In the genomic region with DNA sequence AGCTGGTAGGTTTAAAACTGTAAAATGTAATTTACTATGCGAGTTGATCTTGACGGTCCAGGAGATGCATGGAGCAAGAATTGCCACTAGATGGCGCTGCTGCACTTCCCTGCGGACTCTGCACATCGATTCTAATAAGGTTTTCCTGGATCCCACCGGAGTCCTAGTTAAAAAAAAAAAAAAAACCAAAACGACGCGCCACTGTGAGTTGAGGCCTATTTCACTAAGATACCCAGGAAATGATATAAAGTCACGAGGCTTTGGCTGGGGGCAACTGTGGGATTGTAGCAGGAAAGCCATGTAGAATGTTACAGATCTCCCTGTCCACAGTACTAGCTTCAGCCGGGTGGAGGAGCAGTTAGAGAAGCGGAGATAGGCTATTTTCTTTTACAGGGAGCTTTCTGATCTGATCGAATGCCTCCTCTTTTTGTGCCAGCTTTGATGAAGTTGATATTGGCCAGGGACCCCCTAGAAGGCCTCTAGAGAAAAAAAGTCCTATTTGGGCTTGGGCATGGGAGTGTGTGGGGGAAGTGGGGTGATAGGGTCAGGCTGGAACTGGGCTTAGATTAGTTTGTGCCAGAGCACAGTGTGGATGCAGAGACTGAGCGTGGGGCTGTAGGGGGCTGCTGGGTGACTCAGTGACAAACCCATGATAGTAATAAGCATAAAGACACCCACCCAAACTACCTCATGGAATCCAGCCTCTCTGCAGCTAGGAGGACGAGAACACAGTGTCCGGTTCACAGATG, we compare ENCODE assay signal across 8 mouse cellular contexts.
DNase-seq lines count a peak whose midpoint lies in the region; ATAC-seq and TF ChIP-seq lines count a peak whose summit lies in the region.

No protein-coding gene starts in this region.

- peak overlapping the region; percentile 47 for H3K4me2 ChIP-seq in embryonic facial prominence, embryonic 15.5 days (replicated peaks)
- peak overlapping the region; percentile 66 for H3K4me2 ChIP-seq in heart, embryonic 16.5 days (ENCODE audit: low read depth, low read length)

- H3K9ac ChIP-seq in embryonic facial prominence, embryonic 15.5 days: no peak overlapping the region
- H3K9ac ChIP-seq in heart, embryonic 16.5 days (ENCODE audit: low read length): no peak overlapping the region

- DNase-seq in MN1 (ENCODE audit: low spot score): peak; percentile 70
- peak; percentile 88 for DNase-seq in brain, adult 2 months (ENCODE audit: low read depth, low spot score)
- peak; percentile 49 to 82 for DNase-seq in kidney, postnatal 36 days
- peak; percentile 20 to 43 for DNase-seq in lung, adult 18-20 months
- DNase-seq in urinary bladder, postnatal 4 days (ENCODE audit: low spot score in 2 of 2): peak; percentile 29 to 71

- no peak for ATAC-seq in embryonic facial prominence, embryonic 15.5 days (ENCODE audit: insufficient number of reproducible peaks, low FRiP score, low TSS enrichment, low read depth)
- ATAC-seq in heart, embryonic 16.5 days (replicated peaks; ENCODE audit: extremely low read depth, insufficient read depth, low FRiP score): no peak

- no peak for TF ChIP-seq POLR2A in olfactory bulb, adult 2 months (IDR thresholded peaks at IDR 0.05; ENCODE audit: insufficient read depth, low read depth, low read length)

- 19% methylated on average over 16 of the region's 16 CpGs for WGBS in embryonic facial prominence, embryonic 15.5 days
- 14% methylated on average over 16 of the region's 16 CpGs for WGBS in heart, embryonic 16.5 days
- WGBS in olfactory bulb, adult 2 months: 18% methylated on average over 16 of the region's 16 CpGs

- no peaks in the 10 kb centered on the region for H3K4me1 ChIP-seq in embryonic facial prominence, embryonic 15.5 days
- H3K4me1 ChIP-seq in heart, embryonic 16.5 days (ENCODE audit: control insufficient read depth, insufficient read depth, low read length): peaks cover 6% of the 10 kb centered on the region; the same call in 1 of the 2 replicates
- H3K4me1 ChIP-seq in olfactory bulb, adult 2 months (ENCODE audit: control insufficient read depth, insufficient read depth, low read length): no peaks in the 10 kb centered on the region; the same call in 1 of the 2 replicates

- TF ChIP-seq CTCF in olfactory bulb, adult 2 months (IDR thresholded peaks at IDR 0.05; ENCODE audit: insufficient read depth, low read depth, low read length): peak; percentile 69

- peak overlapping the region; percentile 28 for H3K4me3 ChIP-seq in embryonic facial prominence, embryonic 15.5 days (replicated peaks)
- peak overlapping the region; percentile 39 for H3K4me3 ChIP-seq in heart, embryonic 16.5 days (ENCODE audit: low read length)
- no peak overlapping the region for H3K4me3 ChIP-seq in olfactory bulb, adult 2 months (ENCODE audit: insufficient read depth, low read depth, low read length)

- no peaks in the 10 kb centered on the region for H3K9me3 ChIP-seq in embryonic facial prominence, embryonic 15.5 days (replicated peaks)
- H3K9me3 ChIP-seq in heart, embryonic 16.5 days (replicated peaks; ENCODE audit: control insufficient read depth, low read length): no peaks in the 10 kb centered on the region; the same call in 1 of the 2 replicates

- no peak overlapping the region for H3K27ac ChIP-seq in embryonic facial prominence, embryonic 15.5 days (replicated peaks)
- no peak overlapping the region for H3K27ac ChIP-seq in heart, embryonic 16.5 days (ENCODE audit: low read length)
- H3K27ac ChIP-seq in olfactory bulb, adult 2 months (ENCODE audit: insufficient read depth, low read depth, low read length): no peak overlapping the region

- H3K27me3 ChIP-seq in embryonic facial prominence, embryonic 15.5 days: peaks cover 33% of the 10 kb centered on the region
- H3K27me3 ChIP-seq in heart, embryonic 16.5 days (ENCODE audit: control insufficient read depth, insufficient read depth, low read length): peaks cover 35% of the 10 kb centered on the region

- no peaks in the 10 kb centered on the region for H3K36me3 ChIP-seq in embryonic facial prominence, embryonic 15.5 days
- no peaks in the 10 kb centered on the region for H3K36me3 ChIP-seq in heart, embryonic 16.5 days (ENCODE audit: control insufficient read depth, insufficient read depth)

Comparison
In these comparisons a context has a peak if more than half of its experiments do, and no peak if none do; other contexts are left out.
1. DNase-seq: peak in every context shown above with its lines; median percentile 88 in brain, adult 2 months; 70 in MN1; 66 in kidney, postnatal 36 days; 50 in urinary bladder, postnatal 4 days; 32 in lung, adult 18-20 months.